Mouse (Mus musculus): ENCODE measurements around the gene Spata25.
"Not testable (repeated sequence)": the region's sequence is repeated elsewhere in the genome, so short reads cannot be mapped to it uniquely, and the experiment has no call there.

The Spata25 gene

GRCm38 (mm10) chr2:164805332-164805718 is 23.0 kb downstream of the Spata25 start:
- DNase-seq (ENCODE audit: low read depth) = no peak

- DNase-seq (ENCODE audit: low read depth) = peak; percentile 100
Observed at GRCm38 (mm10) chr2:164804533-164805331, 23.6 kb downstream of the Spata25 start, which contains the start of the genes Acot8 and Zswim3. Acot8 (minus strand) TSS chr2:164804882. Zswim3 (plus strand) TSS chr2:164805098.

GRCm38 (mm10) chr2:164803921-164804313 is 24.4 kb downstream of the Spata25 start:
- DNase-seq (ENCODE audit: low read depth) = no peak

GRCm38 (mm10) chr2:164803201-164803920 is 25.0 kb downstream of the Spata25 start:
- no peak for DNase-seq (ENCODE audit: low read depth)

GRCm38 (mm10) chr2:164800252-164801004 is 27.9 kb downstream of the Spata25 start:
- DNase-seq (ENCODE audit: low read depth) = no peak

- DNase-seq (ENCODE audit: low read depth) = not testable (repeated sequence)
Observed at GRCm38 (mm10) chr2:164798554-164798953, 29.8 kb downstream of the Spata25 start.

GRCm38 (mm10) chr2:164795868-164796267 is 32.5 kb downstream of the Spata25 start:
- no peak for DNase-seq (ENCODE audit: low read depth)

- DNase-seq (ENCODE audit: low read depth) = peak; percentile 87
Observed at GRCm38 (mm10) chr2:164794293-164794692, 34.0 kb downstream of the Spata25 start.

- DNase-seq (ENCODE audit: low read depth) = no peak
Observed at GRCm38 (mm10) chr2:164793772-164794171, 34.6 kb downstream of the Spata25 start.

- no peak for DNase-seq (ENCODE audit: low read depth)
Observed at GRCm38 (mm10) chr2:164793236-164793635, 35.1 kb downstream of the Spata25 start.

GRCm38 (mm10) chr2:164792400-164793190 is 35.7 kb downstream of the Spata25 start:
- DNase-seq (ENCODE audit: low read depth) = no peak

GRCm38 (mm10) chr2:164791841-164792261 is 36.5 kb downstream of the Spata25 start:
- DNase-seq (ENCODE audit: low read depth) = no peak

- no peak for DNase-seq (ENCODE audit: low read depth)
Observed at GRCm38 (mm10) chr2:164790451-164790850, 37.9 kb downstream of the Spata25 start.

GRCm38 (mm10) chr2:164788411-164788810 is 39.9 kb downstream of the Spata25 start:
- no peak for DNase-seq (ENCODE audit: low read depth)

GRCm38 (mm10) chr2:164787779-164788178 is 40.6 kb downstream of the Spata25 start:
- DNase-seq (ENCODE audit: low read depth) = no peak

GRCm38 (mm10) chr2:164787032-164787431 is 41.3 kb downstream of the Spata25 start:
- DNase-seq (ENCODE audit: low read depth) = no peak

GRCm38 (mm10) chr2:164786388-164786885 is 41.9 kb downstream of the Spata25 start:
- no peak for DNase-seq (ENCODE audit: low read depth)

- no peak for DNase-seq (ENCODE audit: low read depth)
Observed at GRCm38 (mm10) chr2:164785481-164786387, 42.6 kb downstream of the Spata25 start, which contains the start of gene Snx21. Snx21 (plus strand) TSS chr2:164785823.

- no peak for DNase-seq (ENCODE audit: low read depth)
Observed at GRCm38 (mm10) chr2:164784869-164785420, 43.4 kb downstream of the Spata25 start.
